20 mouse cellular contexts compared by ENCODE assay signal in the genomic region with DNA sequence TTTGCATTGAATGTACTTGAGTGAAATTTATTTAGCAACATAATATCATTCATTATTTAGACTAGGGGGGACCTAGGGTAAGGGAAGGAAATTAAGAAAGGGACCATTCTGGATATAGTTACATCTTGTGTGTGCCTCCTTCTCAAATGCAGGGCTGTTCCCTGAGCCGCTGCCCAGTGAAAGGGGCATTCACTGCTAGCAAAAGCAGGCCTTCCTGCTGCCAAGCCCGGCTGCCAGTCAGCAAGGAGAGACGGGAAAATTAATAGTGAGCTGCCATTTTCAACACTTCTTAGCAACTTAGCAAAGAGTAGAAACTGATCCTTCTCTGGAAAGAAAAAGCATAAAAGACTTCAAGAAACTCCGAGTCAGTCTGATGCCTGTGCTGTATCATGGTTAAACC. TPM values are rescaled to one million over a fixed set of nuclear protein-coding genes. Genes with fewer than 3 reads are reported as not detected.
DNase-seq lines count a peak whose midpoint lies in the region; ATAC-seq and TF ChIP-seq lines count a peak whose summit lies in the region.
"Had no signal": no experiment of that assay in that cellular context is flagged by ENCODE, and none has a peak within 500 bp of the region (broad histone marks: within the 10 kb centered on the region; RNA-seq: fewer than 3 reads in every experiment).

No protein-coding gene starts in this region.

- no peak overlapping the region for H3K27ac ChIP-seq in forebrain, embryonic 14.5 days (ENCODE audit: low read depth, low read length)
- H3K27ac ChIP-seq in forebrain, embryonic 13.5 days, result no peak overlapping the region
- H3K27ac ChIP-seq in layer of hippocampus, adult 2 months, result peak overlapping the region; percentile 75
- no peak overlapping the region for H3K27ac ChIP-seq in midbrain, embryonic 13.5 days
- H3K27ac ChIP-seq: forebrain, embryonic 15.5 days; intestine, embryonic 15.5 days; kidney, embryonic 15.5 days; liver, embryonic 13.5 days; macrophage; neural tube, embryonic 15.5 days had no signal

- peak; percentile 32 for DNase-seq in forebrain, embryonic 14.5 days (ENCODE audit: low spot score)
- DNase-seq in layer of hippocampus, adult 2 months (ENCODE audit: low spot score in 2 of 2), result peak in 1 of 2 experiments; percentile 26
- DNase-seq in layer of hippocampus, adult 18-20 months (ENCODE audit: low spot score in 2 of 2), result no peak
- peak; percentile 45 to 58 for DNase-seq in right cerebral cortex, postnatal 10 days (ENCODE audit: low spot score in 2 of 2)
- no peak for DNase-seq in right cerebral cortex, adult 2 months (ENCODE audit: low spot score in 2 of 2)
- no peak for DNase-seq in urinary bladder, postnatal 36 days (ENCODE audit: low spot score in 2 of 2)
- DNase-seq: adrenal gland, adult 8-10 months; cerebellum, adult 11-12 months; heart, postnatal 4 days; liver, embryonic 13.5 days; retina, postnatal 1 day; thymus, postnatal 36 days had no signal

- no peak for TF ChIP-seq CTCF in layer of hippocampus, adult 2 months (conservative IDR thresholded peaks at IDR 0.05)

- no peak overlapping the region for H3K9ac ChIP-seq in forebrain, embryonic 14.5 days (ENCODE audit: low read length)
- H3K9ac ChIP-seq in forebrain, embryonic 13.5 days, result no peak overlapping the region
- H3K9ac ChIP-seq in midbrain, embryonic 13.5 days (replicated peaks), result no peak overlapping the region
- H3K9ac ChIP-seq: forebrain, embryonic 15.5 days; intestine, embryonic 15.5 days; kidney, embryonic 15.5 days; liver, embryonic 13.5 days; neural tube, embryonic 15.5 days had no signal

- H3K9me3 ChIP-seq in forebrain, embryonic 14.5 days (replicated peaks; ENCODE audit: control insufficient read depth, low read length), result no peaks in the 10 kb centered on the region
- 0 out of 2 replicates have a peak, but pooled peaks cover 6% of the 10 kb centered on the region for H3K9me3 ChIP-seq in forebrain, embryonic 13.5 days (replicated peaks)
- H3K9me3 ChIP-seq in midbrain, embryonic 13.5 days, result no peaks in the 10 kb centered on the region
- H3K9me3 ChIP-seq: forebrain, embryonic 15.5 days; intestine, embryonic 15.5 days; kidney, embryonic 15.5 days; liver, embryonic 13.5 days; neural tube, embryonic 15.5 days had no signal

- no peaks in the 10 kb centered on the region for H3K27me3 ChIP-seq in forebrain, embryonic 14.5 days (replicated peaks; ENCODE audit: control insufficient read depth, insufficient read depth, low read length)
- H3K27me3 ChIP-seq in forebrain, embryonic 13.5 days, result no peaks in the 10 kb centered on the region
- no peaks in the 10 kb centered on the region for H3K27me3 ChIP-seq in midbrain, embryonic 13.5 days
- H3K27me3 ChIP-seq: forebrain, embryonic 15.5 days; intestine, embryonic 15.5 days; kidney, embryonic 15.5 days; liver, embryonic 13.5 days; neural tube, embryonic 15.5 days had no signal

- no peaks in the 10 kb centered on the region for H3K36me3 ChIP-seq in forebrain, embryonic 14.5 days (ENCODE audit: control insufficient read depth, insufficient read depth, low read length)
- H3K36me3 ChIP-seq in forebrain, embryonic 13.5 days (ENCODE audit: poor library complexity, severe bottlenecking), result no peaks in the 10 kb centered on the region
- no peaks in the 10 kb centered on the region for H3K36me3 ChIP-seq in midbrain, embryonic 13.5 days
- H3K36me3 ChIP-seq: forebrain, embryonic 15.5 days; intestine, embryonic 15.5 days; liver, embryonic 13.5 days; neural tube, embryonic 15.5 days had no signal

- no peak for ATAC-seq in forebrain, embryonic 14.5 days
- ATAC-seq in forebrain, embryonic 13.5 days, result no peak
- no peak for ATAC-seq in midbrain, embryonic 13.5 days
- ATAC-seq: forebrain, embryonic 15.5 days had no signal

- H3K4me1 ChIP-seq in forebrain, embryonic 14.5 days (ENCODE audit: control insufficient read depth, insufficient read depth, low read length), result no peaks in the 10 kb centered on the region
- H3K4me1 ChIP-seq in forebrain, embryonic 13.5 days, result peaks cover 17% of the 10 kb centered on the region
- no peaks in the 10 kb centered on the region for H3K4me1 ChIP-seq in midbrain, embryonic 13.5 days (replicated peaks)
- H3K4me1 ChIP-seq: neural tube, embryonic 15.5 days had no signal

- H3K4me2 ChIP-seq in forebrain, embryonic 14.5 days (ENCODE audit: low read length), result no peak overlapping the region
- H3K4me2 ChIP-seq in forebrain, embryonic 13.5 days, result no peak overlapping the region
- H3K4me2 ChIP-seq in midbrain, embryonic 13.5 days (replicated peaks), result no peak overlapping the region
- H3K4me2 ChIP-seq: forebrain, embryonic 15.5 days; intestine, embryonic 15.5 days; kidney, embryonic 15.5 days; liver, embryonic 13.5 days; midbrain, embryonic 11.5 days; neural tube, embryonic 15.5 days had no signal

- 43% methylated on average over 4 of the region's 4 CpGs for WGBS in forebrain, embryonic 14.5 days
- WGBS in forebrain, embryonic 13.5 days, result 62% methylated on average over 4 of the region's 4 CpGs
- 85% methylated on average over 4 of the region's 4 CpGs for WGBS in midbrain, embryonic 13.5 days

- H3K4me3 ChIP-seq in forebrain, embryonic 14.5 days (ENCODE audit: low read depth, low read length), result no peak overlapping the region
- H3K4me3 ChIP-seq in forebrain, embryonic 13.5 days, result no peak overlapping the region
- no peak overlapping the region for H3K4me3 ChIP-seq in layer of hippocampus, adult 2 months
- no peak overlapping the region for H3K4me3 ChIP-seq in midbrain, embryonic 13.5 days (replicated peaks)
- H3K4me3 ChIP-seq: forebrain, embryonic 15.5 days; intestine, embryonic 15.5 days; kidney, embryonic 15.5 days; liver, embryonic 13.5 days; neural tube, embryonic 15.5 days had no signal

RNA-seq across cellular contexts. Expression of a gene that starts 34.4 kb away (rescaled TPM):
- 14.6 and 16.4 TPM in 2 replicates for polyA plus RNA-seq in forebrain, embryonic 14.5 days (2014; fragmentation: Nextera tagmentation; extraction: Ambion mirVana)
- 32.9 and 35.6 TPM in 2 replicates for polyA plus RNA-seq in forebrain, embryonic 13.5 days (2015; fragmentation: Nextera tagmentation; extraction: Ambion mirVana)
- total RNA-seq in layer of hippocampus, adult 2 months (2021), result 1 to 10 TPM; 3.6 to 4.0 TPM
- 1 to 10 TPM; 5.2 to 5.3 TPM for total RNA-seq in layer of hippocampus, adult 18-20 months (2021)
- polyA plus RNA-seq in midbrain, embryonic 13.5 days (2015; fragmentation: Nextera tagmentation; extraction: Ambion mirVana), result 8.5 and 10.2 TPM in 2 replicates

Comparison
In these comparisons a context has a peak if more than half of its experiments do, and no peak if none do; other contexts are left out.
1. DNase-seq: peak in forebrain, embryonic 14.5 days (single experiment) and right cerebral cortex, postnatal 10 days (2 of 2); none in layer of hippocampus, adult 18-20 months (0 of 2), right cerebral cortex, adult 2 months (0 of 2) and urinary bladder, postnatal 36 days (0 of 2).